9 mouse cellular contexts compared by ENCODE assay signal in genomic region chr10:19781365-19781764, GRCm38 (mm10).
DNase-seq lines count a peak whose midpoint lies in the region; ATAC-seq lines count a peak whose summit lies in the region.
"Had no signal": no experiment of that assay in that cellular context is flagged by ENCODE, and none has a peak within 500 bp of the region (broad histone marks: within the 10 kb centered on the region; RNA-seq: fewer than 3 reads in every experiment).

No protein-coding gene starts in this region.

- DNase-seq in heart, postnatal 10 days = peak; percentile 21 to 35
- peak; percentile 26 for DNase-seq in right cerebral cortex, postnatal 4 days
- no peak for DNase-seq in right cerebral cortex, adult 18-20 months
- DNase-seq in brain, adult 2 months (ENCODE audit: low read depth, low spot score) = peak; percentile 17
- peak; percentile 45 for DNase-seq in lung, postnatal 10 days
- DNase-seq in thymus, postnatal 10 days (ENCODE audit: low spot score in 2 of 2) = peak; percentile 35 to 74

- no peak overlapping the region for H3K27ac ChIP-seq in heart, embryonic 11.5 days (ENCODE audit: low read depth, low read length)
- H3K27ac ChIP-seq in midbrain, embryonic 16.5 days (ENCODE audit: low read length) = no peak overlapping the region
- H3K27ac ChIP-seq: embryonic facial prominence, embryonic 12.5 days had no signal

- WGBS in heart, embryonic 11.5 days (ENCODE audit: insufficient replicate concordance) = 79% methylated on average over 5 of the region's 5 CpGs
- 82% methylated on average over 5 of the region's 5 CpGs for WGBS in midbrain, embryonic 16.5 days

- H3K4me3 ChIP-seq in heart, embryonic 11.5 days (ENCODE audit: low read depth, low read length) = no peak overlapping the region
- no peak overlapping the region for H3K4me3 ChIP-seq in midbrain, embryonic 16.5 days (ENCODE audit: low read depth, low read length)
- H3K4me3 ChIP-seq: embryonic facial prominence, embryonic 12.5 days had no signal

- no peaks in the 10 kb centered on the region for H3K9me3 ChIP-seq in heart, embryonic 11.5 days (replicated peaks; ENCODE audit: control insufficient read depth, low read length)
- no peaks in the 10 kb centered on the region for H3K9me3 ChIP-seq in midbrain, embryonic 16.5 days (replicated peaks; ENCODE audit: control insufficient read depth, low read length, poor library complexity, severe bottlenecking)
- H3K9me3 ChIP-seq: embryonic facial prominence, embryonic 12.5 days had no signal

- H3K27me3 ChIP-seq in heart, embryonic 11.5 days (ENCODE audit: control insufficient read depth, insufficient read depth, low read length) = no peaks in the 10 kb centered on the region
- H3K27me3 ChIP-seq in midbrain, embryonic 16.5 days (ENCODE audit: control insufficient read depth, insufficient read depth, low read depth, low read length) = no peaks in the 10 kb centered on the region
- H3K27me3 ChIP-seq: embryonic facial prominence, embryonic 12.5 days had no signal

- H3K4me1 ChIP-seq in heart, embryonic 11.5 days (ENCODE audit: control insufficient read depth, insufficient read depth, low read length) = no peaks in the 10 kb centered on the region
- no peaks in the 10 kb centered on the region for H3K4me1 ChIP-seq in midbrain, embryonic 16.5 days (ENCODE audit: control insufficient read depth, insufficient read depth, low read length)
- H3K4me1 ChIP-seq: embryonic facial prominence, embryonic 12.5 days had no signal

- ATAC-seq in heart, embryonic 11.5 days (replicated peaks; ENCODE audit: insufficient number of reproducible peaks, low FRiP score, low TSS enrichment) = no peak
- no peak for ATAC-seq in midbrain, embryonic 16.5 days

- intact Hi-C loops in heart, postnatal 10 days (cut with DNase I) = no loop called here

- no peaks in the 10 kb centered on the region for H3K36me3 ChIP-seq in heart, embryonic 11.5 days (ENCODE audit: control insufficient read depth, insufficient read depth, low read length)
- no peaks in the 10 kb centered on the region for H3K36me3 ChIP-seq in midbrain, embryonic 16.5 days (ENCODE audit: control insufficient read depth, insufficient read depth, low read length)
- H3K36me3 ChIP-seq: embryonic facial prominence, embryonic 12.5 days had no signal

- no peak overlapping the region for H3K9ac ChIP-seq in heart, embryonic 11.5 days (ENCODE audit: low read depth, low read length)
- H3K9ac ChIP-seq in midbrain, embryonic 16.5 days (ENCODE audit: low read depth, low read length) = no peak overlapping the region
- H3K9ac ChIP-seq: embryonic facial prominence, embryonic 12.5 days had no signal

- no peak overlapping the region for H3K4me2 ChIP-seq in heart, embryonic 11.5 days
- H3K4me2 ChIP-seq in midbrain, embryonic 16.5 days (ENCODE audit: low read length) = no peak overlapping the region
- H3K4me2 ChIP-seq: embryonic facial prominence, embryonic 12.5 days had no signal
